Mouse (Mus musculus): ENCODE data around the gene Det1. TPM values are rescaled to one million over a fixed set of nuclear protein-coding genes. Genes with fewer than 3 reads are reported as not detected.
A peak's percentile ranks its signal among the peaks of the same experiment; 100 is the strongest.

The Det1 gene
- polyA plus RNA-seq, 1 experiment from 2014 or later, result 23.3 TPM

GRCm38 (mm10) chr7:78835656-78836055, 11.4 kb downstream of the Det1 start:
- ATAC-seq (ENCODE audit: low FRiP score, low TSS enrichment), result no peak
- Histone ChIP-seq H3K9me3 (ENCODE audit: control insufficient read depth, low read length) (no peaks in the 10 kb centered on the region), H3K36me3 (ENCODE audit: control insufficient read depth, insufficient read depth, low read length) (peaks cover 26% of the 10 kb centered on the region), H3K4me1 (ENCODE audit: control insufficient read depth, insufficient read depth, low read length) (no peaks in the 10 kb centered on the region), H3K4me2 (replicated peaks; ENCODE audit: low read depth, low read length) (no peak overlapping the region), H3K9ac (ENCODE audit: low read depth, low read length) (no peak overlapping the region), H3K4me3 (ENCODE audit: low read length) (no peak overlapping the region), H3K27ac (ENCODE audit: low read depth, low read length) (no peak overlapping the region), H3K27me3 (ENCODE audit: control insufficient read depth, insufficient read depth, low read length) (no peaks in the 10 kb centered on the region)
- WGBS, result 83% methylated on average over 4 of the region's 4 CpGs

GRCm38 (mm10) chr7:78827749-78828362, 19.2 kb downstream of the Det1 start:
- H3K4me3 ChIP-seq (ENCODE audit: low read length), result no peak overlapping the region
- no peak overlapping the region for H3K4me2 ChIP-seq (replicated peaks; ENCODE audit: low read depth, low read length)
- H3K27me3 ChIP-seq (ENCODE audit: control insufficient read depth, insufficient read depth, low read length), result no peaks in the 10 kb centered on the region
- H3K36me3 ChIP-seq (ENCODE audit: control insufficient read depth, insufficient read depth, low read length), result peaks cover 32% of the 10 kb centered on the region
- no peaks in the 10 kb centered on the region for H3K9me3 ChIP-seq (ENCODE audit: control insufficient read depth, low read length)
- no peak overlapping the region for H3K9ac ChIP-seq (ENCODE audit: low read depth, low read length)
- ATAC-seq (ENCODE audit: low FRiP score, low TSS enrichment), result no peak
- H3K27ac ChIP-seq (ENCODE audit: low read depth, low read length), result no peak overlapping the region
- H3K4me1 ChIP-seq (ENCODE audit: control insufficient read depth, insufficient read depth, low read length), result no peaks in the 10 kb centered on the region
- WGBS, result 42% methylated on average over 14 of the region's 14 CpGs

- no peaks in the 10 kb centered on the region for H3K9me3 ChIP-seq (ENCODE audit: control insufficient read depth, low read length)
- no peaks in the 10 kb centered on the region for H3K4me1 ChIP-seq (ENCODE audit: control insufficient read depth, insufficient read depth, low read length)
- H3K9ac ChIP-seq (ENCODE audit: low read depth, low read length), result no peak overlapping the region
- WGBS, result 23% methylated on average over 9 of the region's 9 CpGs
- H3K27ac ChIP-seq (ENCODE audit: low read depth, low read length), result no peak overlapping the region
- peaks cover 32% of the 10 kb centered on the region for H3K36me3 ChIP-seq (ENCODE audit: control insufficient read depth, insufficient read depth, low read length)
- ATAC-seq (ENCODE audit: low FRiP score, low TSS enrichment), result peak; percentile 55; the same call in 1 of the 2 replicates
- H3K4me2 ChIP-seq (replicated peaks; ENCODE audit: low read depth, low read length), result no peak overlapping the region
- H3K27me3 ChIP-seq (ENCODE audit: control insufficient read depth, insufficient read depth, low read length), result no peaks in the 10 kb centered on the region
- no peak overlapping the region for H3K4me3 ChIP-seq (ENCODE audit: low read length)
Observed at GRCm38 (mm10) chr7:78826682-78827385, 20.2 kb downstream of the Det1 start.

DNA sequence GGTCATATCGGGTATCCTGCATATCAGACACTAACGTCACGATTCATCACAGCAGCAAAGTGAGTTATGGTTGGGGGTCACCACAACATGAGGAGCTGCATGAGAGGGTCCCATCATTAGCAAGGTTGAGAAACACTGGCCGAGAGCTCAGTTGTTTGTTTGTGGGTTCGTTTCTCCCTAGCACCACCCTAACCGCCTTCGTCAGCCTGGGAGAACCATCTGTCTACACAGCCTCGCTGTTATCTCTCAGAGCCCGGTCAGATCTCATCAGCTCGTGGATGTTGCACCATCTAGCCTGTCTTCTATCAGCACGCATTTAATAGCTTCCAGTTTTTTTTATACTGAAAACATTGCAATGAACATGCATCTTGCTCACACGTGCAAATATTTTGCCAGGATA, 28.7 kb downstream of the Det1 start:
- Histone ChIP-seq H3K9ac (ENCODE audit: low read depth, low read length) (no peak overlapping the region), H3K27ac (ENCODE audit: low read depth, low read length) (no peak overlapping the region), H3K4me2 (replicated peaks; ENCODE audit: low read depth, low read length) (no peak overlapping the region), H3K36me3 (ENCODE audit: control insufficient read depth, insufficient read depth, low read length) (no peaks in the 10 kb centered on the region; the same call in 1 of the 2 replicates), H3K4me3 (ENCODE audit: low read length) (no peak overlapping the region), H3K27me3 (ENCODE audit: control insufficient read depth, insufficient read depth, low read length) (no peaks in the 10 kb centered on the region), H3K4me1 (ENCODE audit: control insufficient read depth, insufficient read depth, low read length) (no peaks in the 10 kb centered on the region), H3K9me3 (ENCODE audit: control insufficient read depth, low read length) (no peaks in the 10 kb centered on the region)
- 79% methylated on average over 12 of the region's 12 CpGs for WGBS
- ATAC-seq (ENCODE audit: low FRiP score, low TSS enrichment), result no peak

- Histone ChIP-seq H3K4me1 (ENCODE audit: control insufficient read depth, insufficient read depth, low read length) (no peaks in the 10 kb centered on the region), H3K4me3 (ENCODE audit: low read length) (no peak overlapping the region), H3K27me3 (ENCODE audit: control insufficient read depth, insufficient read depth, low read length) (no peaks in the 10 kb centered on the region), H3K9me3 (ENCODE audit: control insufficient read depth, low read length) (no peaks in the 10 kb centered on the region), H3K36me3 (ENCODE audit: control insufficient read depth, insufficient read depth, low read length) (no peaks in the 10 kb centered on the region), H3K9ac (ENCODE audit: low read depth, low read length) (no peak overlapping the region), H3K27ac (ENCODE audit: low read depth, low read length) (no peak overlapping the region), H3K4me2 (replicated peaks; ENCODE audit: low read depth, low read length) (no peak overlapping the region)
- no peak for ATAC-seq (ENCODE audit: low FRiP score, low TSS enrichment)
Observed at GRCm38 (mm10) chr7:78814766-78815165, 32.3 kb downstream of the Det1 start.

- WGBS, result 89% methylated on average over 6 of the region's 6 CpGs
- no peaks in the 10 kb centered on the region for H3K4me1 ChIP-seq (ENCODE audit: control insufficient read depth, insufficient read depth, low read length)
- no peak overlapping the region for H3K27ac ChIP-seq (ENCODE audit: low read depth, low read length)
- no peaks in the 10 kb centered on the region for H3K27me3 ChIP-seq (ENCODE audit: control insufficient read depth, insufficient read depth, low read length)
- H3K4me2 ChIP-seq (replicated peaks; ENCODE audit: low read depth, low read length), result no peak overlapping the region
- H3K36me3 ChIP-seq (ENCODE audit: control insufficient read depth, insufficient read depth, low read length), result no peaks in the 10 kb centered on the region
- no peak for ATAC-seq (ENCODE audit: low FRiP score, low TSS enrichment)
- H3K4me3 ChIP-seq (ENCODE audit: low read length), result no peak overlapping the region
- H3K9ac ChIP-seq (ENCODE audit: low read depth, low read length), result no peak overlapping the region; the same call in 1 of the 2 replicates
- no peaks in the 10 kb centered on the region for H3K9me3 ChIP-seq (ENCODE audit: control insufficient read depth, low read length)
Observed at GRCm38 (mm10) chr7:78813791-78814190, 33.3 kb downstream of the Det1 start.

GRCm38 (mm10) chr7:78807192-78807591, 39.9 kb downstream of the Det1 start:
- 0 out of 2 replicates have a peak, but pooled peaks have one; percentile 68 for ATAC-seq (ENCODE audit: low FRiP score, low TSS enrichment)
- Histone ChIP-seq H3K27ac (ENCODE audit: low read depth, low read length) (no peak overlapping the region), H3K4me3 (ENCODE audit: low read length) (no peak overlapping the region), H3K27me3 (ENCODE audit: control insufficient read depth, insufficient read depth, low read length) (no peaks in the 10 kb centered on the region), H3K9me3 (ENCODE audit: control insufficient read depth, low read length) (no peaks in the 10 kb centered on the region), H3K36me3 (ENCODE audit: control insufficient read depth, insufficient read depth, low read length) (no peaks in the 10 kb centered on the region), H3K4me2 (replicated peaks; ENCODE audit: low read depth, low read length) (no peak overlapping the region), H3K9ac (ENCODE audit: low read depth, low read length) (no peak overlapping the region), H3K4me1 (ENCODE audit: control insufficient read depth, insufficient read depth, low read length) (0 out of 2 replicates have a peak, but pooled peaks cover 5% of the 10 kb centered on the region)
- 27% methylated on average over 4 of the region's 4 CpGs for WGBS

- no peaks in the 10 kb centered on the region for H3K9me3 ChIP-seq (ENCODE audit: control insufficient read depth, low read length)
- H3K4me3 ChIP-seq (ENCODE audit: low read length), result no peak overlapping the region
- no peaks in the 10 kb centered on the region for H3K36me3 ChIP-seq (ENCODE audit: control insufficient read depth, insufficient read depth, low read length)
- H3K27ac ChIP-seq (ENCODE audit: low read depth, low read length), result no peak overlapping the region
- H3K4me1 ChIP-seq (ENCODE audit: control insufficient read depth, insufficient read depth, low read length), result 0 out of 2 replicates have a peak, but pooled peaks cover 5% of the 10 kb centered on the region
- 92% methylated on average over 3 of the region's 3 CpGs for WGBS
- H3K27me3 ChIP-seq (ENCODE audit: control insufficient read depth, insufficient read depth, low read length), result no peaks in the 10 kb centered on the region
- no peak overlapping the region for H3K9ac ChIP-seq (ENCODE audit: low read depth, low read length)
- H3K4me2 ChIP-seq (replicated peaks; ENCODE audit: low read depth, low read length), result no peak overlapping the region
- ATAC-seq (ENCODE audit: low FRiP score, low TSS enrichment), result no peak
Observed at GRCm38 (mm10) chr7:78803841-78804240, 43.2 kb downstream of the Det1 start.

DNA sequence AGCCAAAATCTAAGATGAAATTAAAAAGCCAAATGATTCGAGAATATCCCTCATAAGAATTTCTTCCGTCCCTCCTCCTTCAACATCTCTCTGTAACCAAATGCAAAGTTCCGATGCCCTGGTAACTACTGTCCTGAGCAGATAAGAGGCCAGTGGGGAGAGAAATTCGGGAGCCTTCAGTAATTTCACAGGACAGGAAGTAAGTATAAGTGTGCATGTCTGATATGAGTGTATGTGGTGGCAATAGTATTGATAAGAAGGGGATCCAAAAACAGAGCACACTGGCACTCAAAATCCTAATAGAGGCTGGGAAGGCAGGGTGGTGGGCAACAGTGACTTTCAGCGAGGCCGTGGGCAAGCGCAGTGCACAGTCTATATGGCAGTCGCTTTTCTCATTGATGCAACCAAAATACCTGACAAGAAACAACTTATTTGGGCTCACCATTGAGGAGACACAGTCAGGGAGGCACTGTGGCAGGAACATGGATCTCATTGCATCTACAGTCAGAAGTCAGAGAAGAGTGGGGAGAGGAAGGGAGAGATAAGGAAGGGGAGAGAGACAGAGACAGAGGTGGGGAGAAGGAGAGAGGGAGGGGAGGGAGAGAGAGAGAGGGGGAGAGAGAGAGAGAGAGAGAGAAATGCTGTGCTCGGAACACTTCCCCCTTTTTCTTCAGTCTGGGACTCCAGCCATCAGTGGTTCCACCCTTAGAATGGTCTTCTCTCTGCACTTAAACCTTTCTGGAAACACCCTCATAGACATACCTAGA, 47.1 kb downstream of the Det1 start:
- WGBS, result 79% methylated on average over 9 of the region's 9 CpGs
- H3K9me3 ChIP-seq (ENCODE audit: control insufficient read depth, low read length), result no peaks in the 10 kb centered on the region

More for the DNA sequence above, 47.1 kb downstream of the Det1 start:
- no peak overlapping the region for H3K27ac ChIP-seq (ENCODE audit: low read depth, low read length)
- no peak overlapping the region for H3K4me2 ChIP-seq (replicated peaks; ENCODE audit: low read depth, low read length)
- no peak overlapping the region for H3K4me3 ChIP-seq (ENCODE audit: low read length)
- no peak for ATAC-seq (ENCODE audit: low FRiP score, low TSS enrichment)
- H3K27me3 ChIP-seq (ENCODE audit: control insufficient read depth, insufficient read depth, low read length), result no peaks in the 10 kb centered on the region
- no peak overlapping the region for H3K9ac ChIP-seq (ENCODE audit: low read depth, low read length)
- H3K36me3 ChIP-seq (ENCODE audit: control insufficient read depth, insufficient read depth, low read length), result no peaks in the 10 kb centered on the region
- no peaks in the 10 kb centered on the region for H3K4me1 ChIP-seq (ENCODE audit: control insufficient read depth, insufficient read depth, low read length)
